Mouse (Mus musculus) megakaryocyte, embryonic 14.5 days (primary cell): ENCODE measurements around the gene Lamc1.

Source experiments
- FLI1 ChIP-seq: IDR thresholded peaks from 2 replicates; pipeline ENCODE4 v1.6.1; 2012; ENCODE audit warnings: low read length, inconsistent platforms, mixed read lengths
- GATA1 ChIP-seq: IDR thresholded peaks from 3 replicates; pipeline ENCODE4 v1.6.1; 2012; ENCODE audit warnings: mixed read lengths, low read length, inconsistent platforms, borderline replicate concordance

DNA sequence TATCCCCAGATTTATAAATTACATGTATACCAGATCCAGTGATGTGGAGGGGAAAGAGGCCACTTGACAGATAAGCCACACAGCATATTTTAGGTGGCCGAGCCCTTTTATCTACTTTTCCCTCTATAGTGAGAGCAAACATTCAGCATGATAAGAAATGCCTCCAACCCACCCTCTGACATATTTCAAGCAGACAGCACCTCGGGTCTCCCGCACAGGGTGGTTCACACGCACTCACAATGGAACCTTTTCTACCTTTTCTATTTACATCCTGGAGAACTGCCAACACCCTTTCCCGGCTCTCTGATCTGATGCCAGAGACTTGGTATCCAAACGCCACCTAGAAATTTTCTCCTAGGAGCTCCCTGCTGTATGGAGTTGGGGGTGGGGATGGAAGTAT lies 58.0 kb downstream of the Lamc1 start:
- no peak for TF ChIP-seq GATA1
- TF ChIP-seq FLI1: no peak
